Mouse (Mus musculus): Measurements from ENCODE around the gene Glud1.

Gene Glud1

DNA sequence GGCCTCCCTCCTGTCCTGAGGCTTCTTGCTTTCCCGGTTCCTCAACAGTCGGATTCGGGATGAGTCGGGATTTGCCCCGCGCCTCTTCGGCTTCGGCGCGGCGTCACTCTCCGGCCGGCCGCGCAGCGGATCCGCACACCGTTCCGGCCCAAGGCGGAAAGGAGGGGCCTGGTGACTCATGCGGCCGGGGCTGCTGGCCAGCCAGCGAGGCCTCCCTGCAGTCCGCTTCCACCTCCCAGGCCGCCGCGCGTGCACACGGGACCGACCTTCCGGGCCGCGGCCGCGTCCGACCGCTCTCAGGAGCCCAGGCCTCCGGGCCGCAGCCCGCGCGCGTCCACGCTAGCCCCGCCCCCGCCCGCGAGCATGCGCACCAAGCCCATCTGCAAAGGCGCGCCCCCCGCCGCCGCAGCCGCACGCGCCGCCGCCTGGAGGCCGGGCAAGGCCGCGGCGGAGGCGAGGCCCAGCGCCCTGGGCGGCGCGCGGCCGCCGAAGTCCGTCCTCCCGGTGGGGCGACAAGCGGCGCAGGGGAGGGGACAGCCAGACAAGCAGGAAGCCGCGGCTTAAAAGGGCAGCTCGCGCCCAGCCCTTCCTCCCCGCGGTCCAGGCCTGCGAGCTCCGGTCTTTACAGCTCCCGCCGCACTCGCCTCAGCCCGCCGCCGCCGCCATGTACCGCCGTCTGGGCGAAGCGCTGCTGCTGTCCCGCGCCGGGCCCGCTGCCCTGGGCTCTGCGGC lies at the start of gene Glud1, which contains the start of gene Shld2:
Gene Glud1, plus strand, starts transcription at position 494 of the 732 bp plus-strand sequence.
Gene Shld2, minus strand, starts transcription at position 260 of the 732 bp plus-strand sequence.
- DNase-seq: peak; percentile 97 to 99

DNA sequence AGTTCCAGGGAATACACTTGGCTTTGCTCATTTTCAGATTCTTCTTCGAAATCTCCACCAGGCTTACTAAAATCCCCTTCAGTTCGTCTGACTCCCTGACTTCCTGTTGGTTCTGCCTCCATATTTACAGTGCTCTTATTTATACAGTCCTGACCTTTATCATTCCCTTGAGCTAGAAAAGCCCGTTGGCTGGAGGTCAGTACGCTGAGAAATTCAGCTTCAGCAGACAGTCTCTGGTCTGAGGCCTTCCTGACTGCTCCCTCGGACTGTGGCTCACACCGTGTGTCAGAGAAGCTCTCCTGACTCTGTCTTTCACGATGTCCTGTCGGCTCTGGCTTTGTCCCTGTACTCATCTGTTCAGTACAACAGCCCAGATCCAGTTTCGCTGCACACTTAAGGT lies 42.5 kb upstream of the Glud1 start:
- DNase-seq: no peak

DNA sequence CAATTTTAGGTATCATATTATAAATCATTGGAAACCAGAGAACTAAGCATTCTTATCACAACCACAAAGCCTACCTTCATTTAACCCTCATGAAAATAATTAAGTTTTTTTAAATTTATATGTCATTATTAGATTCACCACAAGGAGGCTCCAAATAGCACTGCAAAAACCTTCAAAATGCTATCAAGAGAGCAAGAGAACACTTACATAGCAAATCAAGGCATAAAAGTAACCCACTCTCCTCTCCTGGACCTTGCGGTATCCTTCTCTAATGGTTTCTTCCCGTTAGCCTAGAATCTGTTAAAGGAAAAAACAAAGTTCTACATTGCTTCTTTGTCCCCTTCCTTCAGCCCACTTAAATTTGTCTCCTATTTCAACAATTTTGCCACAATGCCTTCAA lies 37.2 kb upstream of the Glud1 start:
- DNase-seq: no peak

DNA sequence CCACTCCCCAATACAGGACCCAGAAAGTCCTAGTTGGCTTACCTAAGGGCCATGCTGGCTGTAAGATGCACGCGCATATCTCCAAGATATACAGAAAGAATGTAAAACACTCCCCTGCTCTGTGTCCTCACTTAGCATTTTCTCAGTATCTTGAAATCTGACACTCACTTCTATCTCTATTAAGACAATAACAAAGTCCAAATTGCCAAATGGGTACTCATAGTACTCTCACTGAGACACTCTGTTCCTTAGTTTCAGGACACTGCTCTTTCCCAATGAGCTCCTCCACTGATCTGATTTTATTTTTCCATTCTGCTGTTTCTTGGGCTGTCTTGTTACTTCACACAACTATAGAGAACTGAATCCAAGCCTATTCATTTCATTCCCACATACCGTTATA lies 36.4 kb upstream of the Glud1 start:
- no peak for DNase-seq

DNA sequence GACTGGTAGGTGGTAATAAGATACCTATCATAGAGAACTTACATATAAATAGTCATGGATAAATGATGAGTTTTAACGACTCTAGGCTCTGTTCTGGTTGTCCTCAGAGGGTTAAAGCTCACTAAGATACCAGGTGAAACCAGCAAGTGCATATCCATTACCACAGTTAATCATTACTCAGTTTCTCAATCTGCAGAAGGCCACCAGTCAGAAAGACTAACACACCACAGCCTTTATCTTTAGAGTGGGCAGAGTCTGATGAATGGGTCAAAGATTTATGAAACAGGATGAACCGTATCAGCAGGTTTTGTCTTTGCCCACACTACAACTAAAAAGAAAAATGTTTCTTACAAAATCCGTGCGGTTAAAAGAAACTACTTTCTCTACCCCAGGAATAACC lies 35.3 kb upstream of the Glud1 start:
- no peak for DNase-seq

DNA sequence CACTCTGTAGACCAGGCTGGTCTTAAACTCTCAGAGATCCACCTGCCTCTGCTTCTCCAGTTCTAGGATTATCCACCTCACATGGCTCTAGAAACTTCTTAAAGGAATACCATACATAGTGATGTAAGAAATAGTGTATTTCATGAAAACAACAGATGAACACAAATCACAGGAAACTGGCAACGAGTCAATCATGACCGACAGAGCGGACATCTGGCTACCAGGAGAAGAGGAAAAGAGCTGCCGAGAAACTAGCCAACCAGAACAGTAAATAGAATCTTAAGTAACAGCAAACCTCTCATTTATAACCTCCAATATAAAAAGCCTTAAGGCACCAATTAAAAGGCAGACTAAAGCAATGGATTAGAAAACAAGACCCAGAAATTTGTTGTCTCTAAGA lies 30.8 kb upstream of the Glud1 start:
- DNase-seq: peak in 1 of 2 experiments; percentile 39

DNA sequence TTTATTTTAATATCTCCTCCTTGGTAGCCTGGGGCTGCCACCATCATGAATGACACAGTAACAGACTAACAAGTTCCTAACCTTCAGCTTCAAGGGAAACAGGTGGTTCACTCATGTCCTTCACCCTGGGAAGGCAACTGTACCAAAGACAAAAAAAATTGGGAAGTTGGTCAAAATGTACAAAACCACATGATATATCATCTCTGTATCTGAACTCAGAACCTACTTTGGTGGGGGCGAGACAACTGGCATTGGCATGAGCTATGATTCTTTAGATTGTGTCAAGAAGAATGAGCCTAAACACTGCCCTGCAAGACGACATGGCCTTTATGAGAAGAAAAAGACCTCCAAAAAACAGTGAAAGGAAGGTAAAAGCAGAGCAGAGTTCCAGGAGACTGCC lies 29.7 kb upstream of the Glud1 start:
- no peak for DNase-seq

DNA sequence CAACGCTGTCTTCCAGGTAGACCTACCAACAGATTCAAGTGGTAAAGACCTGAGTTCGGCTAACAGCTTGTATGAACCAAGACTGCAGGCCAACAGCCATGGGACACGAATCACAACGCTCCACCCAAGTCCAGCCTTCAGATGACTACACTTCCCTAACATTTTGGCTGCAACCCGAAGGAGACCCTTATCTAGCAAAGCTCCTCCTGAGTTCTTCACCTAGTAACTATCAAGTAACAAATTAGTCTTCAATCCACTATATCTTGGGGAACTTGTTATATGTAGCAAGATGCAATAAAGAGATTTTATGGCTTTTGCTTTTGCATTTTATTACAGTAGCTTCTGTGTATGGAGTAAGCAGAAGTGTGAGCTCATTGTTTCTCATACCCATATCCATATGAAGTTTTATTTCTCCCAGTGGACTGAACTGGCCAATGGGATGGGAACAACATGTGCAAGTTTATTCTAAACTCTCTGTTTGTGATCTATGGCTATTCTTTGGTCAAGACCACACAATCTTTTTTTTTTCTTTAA lies 28.7 kb upstream of the Glud1 start:
- no peak for DNase-seq

DNA sequence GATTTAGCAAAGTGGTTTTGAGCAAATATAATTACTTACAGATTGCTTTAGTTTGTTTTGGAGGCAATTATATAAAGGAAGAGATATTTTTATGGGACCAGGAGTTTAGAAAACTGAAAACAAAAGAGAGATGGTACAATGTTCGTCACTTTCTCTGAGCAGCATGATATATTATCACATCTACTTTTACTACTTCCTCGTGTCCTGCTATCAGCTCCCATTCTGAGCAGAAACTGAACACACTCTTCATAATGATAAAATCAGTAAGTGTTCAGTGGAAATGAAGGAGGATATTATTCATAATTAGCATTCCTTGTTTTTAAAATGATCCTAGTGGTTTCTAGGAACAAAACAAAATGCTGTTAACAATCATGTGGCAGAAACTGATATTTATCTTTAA lies 22.1 kb upstream of the Glud1 start:
- no peak for DNase-seq

DNA sequence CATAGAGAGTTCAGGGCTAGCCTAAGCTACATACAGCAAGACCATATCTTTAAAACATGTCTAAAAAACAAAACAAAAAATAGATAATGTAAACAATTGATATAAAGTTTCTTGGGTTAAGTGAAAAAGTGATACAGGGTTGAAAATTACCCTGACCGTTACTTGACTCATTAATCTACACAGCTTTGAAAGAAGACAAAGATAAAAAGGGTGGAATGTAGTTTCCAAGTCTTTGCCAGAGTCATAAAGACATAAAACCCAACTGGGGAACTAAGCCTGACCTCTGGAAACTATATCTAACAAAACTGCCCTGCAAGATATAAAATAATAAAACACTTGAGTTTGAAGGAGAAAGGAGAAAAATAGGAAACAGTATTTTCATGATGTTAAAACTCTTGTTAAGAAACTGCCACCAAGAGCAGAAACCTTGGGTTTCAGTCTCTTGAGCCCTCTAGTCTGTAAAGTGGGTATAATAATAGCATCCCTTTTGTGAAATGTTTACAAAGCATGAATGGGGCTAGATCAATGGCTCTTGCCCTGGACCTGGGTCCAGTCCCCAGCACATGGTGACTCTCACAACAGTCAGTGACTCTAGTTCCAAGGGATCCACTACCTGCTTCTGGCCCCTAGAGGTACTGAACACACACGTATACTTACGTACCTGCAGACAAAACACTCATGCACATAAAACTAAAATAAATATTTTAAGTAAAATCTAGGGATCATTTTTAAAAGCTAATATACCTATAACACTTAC lies 21.1 kb upstream of the Glud1 start:
- DNase-seq: no peak

DNA sequence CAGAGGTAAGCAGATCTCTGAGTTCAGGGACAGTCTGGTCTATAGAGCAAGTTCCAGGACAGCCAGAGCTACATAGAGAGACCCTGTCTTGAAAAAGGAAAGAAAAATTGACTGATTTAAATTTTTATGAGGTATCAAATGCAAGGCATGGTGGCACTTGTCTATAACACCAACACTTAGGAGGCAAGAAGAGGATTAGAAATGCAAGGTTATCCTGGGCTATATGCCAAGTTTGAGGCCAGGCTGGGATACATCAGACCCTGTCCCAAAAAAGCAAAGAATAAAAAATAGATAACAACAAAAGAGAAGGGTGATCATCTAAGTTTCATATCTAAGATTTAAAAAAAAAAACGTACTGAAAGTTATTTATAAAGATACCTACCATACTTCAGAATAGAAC lies 20.3 kb upstream of the Glud1 start:
- no peak for DNase-seq

DNA sequence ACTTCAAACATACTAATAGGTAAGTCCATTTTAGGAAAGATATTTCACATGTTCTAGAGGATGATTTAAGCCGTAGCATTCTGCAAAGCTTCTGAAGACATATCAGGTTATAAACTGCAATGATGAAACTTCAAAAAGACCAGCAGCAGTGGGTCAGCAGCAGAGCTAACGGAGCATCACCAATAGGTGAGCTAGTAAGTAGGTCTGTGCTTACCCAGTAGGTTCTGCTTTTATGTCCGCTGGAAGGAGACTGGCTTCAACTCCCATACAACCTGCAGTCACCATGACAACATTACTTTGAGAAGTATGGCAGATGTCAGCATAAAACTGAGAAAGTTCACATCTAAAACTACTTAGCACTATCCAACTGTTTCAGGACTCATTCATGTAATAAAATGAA lies 16.9 kb upstream of the Glud1 start:
- peak in 1 of 2 experiments; percentile 60 for DNase-seq

DNA sequence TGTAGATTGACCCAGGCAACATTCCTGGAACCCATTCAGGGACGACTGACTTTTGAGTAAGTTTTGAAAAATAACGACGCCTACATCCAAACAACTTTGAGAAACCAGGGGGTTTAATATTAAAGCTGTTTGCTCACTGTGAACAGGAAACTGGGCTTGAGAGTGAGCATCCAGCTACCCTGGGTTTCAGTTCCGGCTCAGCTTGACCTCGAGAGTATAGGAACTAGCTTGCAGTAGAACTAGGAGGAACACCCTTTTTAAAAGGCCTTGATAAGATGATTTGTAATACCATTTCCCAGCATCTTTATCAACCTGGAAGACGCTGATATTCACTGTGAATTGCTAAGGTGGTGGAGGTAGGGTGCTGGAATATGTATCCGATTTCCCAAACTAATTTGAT lies 14.2 kb upstream of the Glud1 start:
- no peak for DNase-seq

DNA sequence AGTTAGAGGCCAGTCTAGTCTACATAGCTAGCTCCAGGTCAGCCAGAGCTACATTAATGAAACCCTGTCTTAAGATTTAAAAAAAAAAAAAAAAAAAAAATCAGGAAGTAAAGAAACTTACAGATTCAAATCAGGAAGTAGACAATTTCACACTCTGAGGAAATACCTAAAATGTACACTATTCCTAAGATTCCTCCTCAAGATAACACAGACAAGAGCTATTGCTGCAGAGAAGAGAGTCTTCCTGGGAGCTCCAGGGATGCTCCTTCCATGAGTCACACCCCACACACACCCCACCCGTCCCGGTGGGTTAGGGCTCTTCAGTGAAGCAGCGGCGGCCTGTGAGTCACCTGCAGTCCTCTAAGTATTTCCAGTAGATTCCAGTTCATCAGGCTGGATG lies 13.5 kb upstream of the Glud1 start:
- DNase-seq: no peak

DNA sequence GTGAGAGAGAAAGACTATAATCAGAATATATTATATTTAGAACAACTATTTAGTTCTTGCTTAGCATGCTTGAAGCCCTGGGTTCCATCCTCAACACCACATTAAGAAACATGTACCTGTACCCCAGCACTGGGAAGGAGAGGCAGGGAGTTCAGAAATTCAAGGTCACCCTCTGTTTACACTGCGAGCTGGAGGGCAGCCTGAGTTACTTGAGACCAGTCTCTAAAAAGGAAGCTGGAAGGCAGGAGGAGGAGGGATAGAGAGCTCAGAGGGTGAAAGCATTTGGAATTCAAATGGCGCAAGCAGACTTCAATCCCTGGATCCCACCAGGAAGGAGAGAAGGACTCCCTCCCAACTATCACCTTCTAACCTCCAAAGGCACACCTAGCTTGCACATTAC lies 12.9 kb upstream of the Glud1 start:
- peak; percentile 40 to 57 for DNase-seq

DNA sequence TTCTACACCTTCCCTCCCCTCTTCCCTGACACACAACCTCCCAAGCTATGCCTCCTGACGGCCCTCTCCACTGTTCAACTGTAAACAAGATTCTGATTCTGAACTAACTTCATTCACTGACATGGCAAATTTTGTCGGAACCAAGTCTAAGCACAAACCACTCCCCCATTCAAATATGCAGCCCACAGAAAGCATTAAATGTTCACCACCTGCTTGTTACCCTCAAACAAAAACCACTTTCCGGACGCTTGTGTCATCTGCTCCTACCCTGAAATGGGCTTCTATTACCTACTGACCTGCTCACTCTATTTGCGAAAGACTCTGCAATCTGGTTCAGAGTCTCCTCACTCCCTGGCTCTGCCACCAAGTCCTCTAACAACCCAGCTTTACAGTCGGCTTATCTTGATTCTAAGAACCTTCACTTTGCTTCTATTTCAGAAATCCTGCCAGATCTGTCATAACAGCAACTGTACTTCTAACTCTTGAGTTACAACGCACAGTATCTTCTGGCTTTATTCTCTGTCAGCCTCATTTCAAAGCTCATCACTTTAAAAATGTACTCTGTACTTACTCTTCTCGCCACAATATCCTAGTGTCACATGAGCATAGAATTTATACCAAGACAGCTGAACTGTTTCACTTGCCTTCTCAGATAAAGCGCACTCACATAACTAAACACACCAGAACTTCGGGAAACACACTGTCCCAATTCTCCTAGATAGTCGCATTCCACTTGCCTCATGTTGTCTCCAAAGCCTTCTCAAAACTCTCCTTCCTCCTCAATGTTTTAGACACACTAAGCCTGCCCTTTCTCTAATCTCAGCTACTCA lies 11.4 kb upstream of the Glud1 start:
- DNase-seq: no peak

DNA sequence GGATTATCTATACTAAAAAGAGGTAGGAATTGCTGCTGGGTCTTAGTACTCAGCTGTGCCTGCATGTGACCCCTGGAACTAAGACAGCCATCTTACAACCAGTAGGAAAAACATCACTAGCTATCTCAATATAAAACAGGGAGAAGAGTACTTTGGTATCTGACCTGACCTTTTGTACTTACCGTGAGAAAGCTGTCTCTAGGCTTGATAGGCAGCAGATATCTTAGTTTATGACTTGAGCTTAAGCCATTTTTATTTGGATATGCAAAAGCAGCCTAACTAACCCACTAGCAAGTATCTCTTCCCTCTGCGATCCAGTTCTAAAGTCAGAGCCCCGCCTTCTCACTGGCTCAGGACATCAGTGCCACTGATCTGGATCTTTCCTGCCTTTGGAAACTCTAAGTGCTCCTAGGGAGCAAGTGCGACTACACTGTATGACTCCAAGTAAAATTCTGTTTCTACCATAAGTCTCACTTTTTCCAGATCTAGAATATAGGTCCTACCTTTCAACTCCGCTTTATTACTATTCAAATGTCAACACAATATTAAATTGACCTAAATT lies 7.8 kb upstream of the Glud1 start:
- peak in 1 of 2 experiments; percentile 51 for DNase-seq

DNA sequence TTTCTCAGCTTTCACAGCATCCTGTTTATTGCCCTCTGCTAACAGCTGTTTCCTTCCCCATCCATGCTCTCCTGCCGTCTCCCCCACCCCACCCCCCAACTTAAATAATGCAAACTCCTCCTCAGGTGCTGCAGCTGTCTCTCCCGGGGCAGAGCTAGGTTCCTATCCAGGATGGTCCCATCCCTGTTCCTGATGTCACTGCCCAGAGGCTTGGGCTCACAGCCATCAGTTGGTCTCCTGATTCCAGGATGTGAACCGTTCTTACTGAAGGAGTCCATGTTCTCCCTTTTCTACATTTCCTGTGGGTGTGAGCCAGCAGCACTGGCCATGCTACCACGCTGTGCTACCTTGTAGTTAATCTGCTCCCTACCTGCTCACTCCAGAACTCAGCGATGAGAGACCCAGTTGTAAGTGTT lies 7.3 kb upstream of the Glud1 start:
- DNase-seq: peak; percentile 33 to 55

DNA sequence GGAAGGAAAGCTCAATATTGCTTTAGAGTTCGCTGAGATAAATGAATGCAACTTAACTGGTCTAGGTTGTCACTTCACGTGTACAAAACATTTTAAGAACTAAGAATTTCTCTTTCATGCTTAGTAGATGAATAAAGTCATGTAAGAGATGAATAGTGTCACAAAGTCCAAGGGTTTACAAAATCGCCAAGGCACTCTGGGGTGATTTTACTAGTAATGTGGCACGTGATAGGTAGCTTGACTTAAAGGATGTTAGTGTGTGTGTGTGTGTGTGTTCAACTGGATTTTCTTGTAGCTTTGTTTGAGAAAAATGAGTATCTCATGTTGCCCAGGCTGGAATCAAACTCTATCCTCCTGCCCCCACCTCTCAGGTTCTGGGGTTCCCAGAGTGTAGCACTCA lies 1.3 kb upstream of the Glud1 start:
- DNase-seq: no peak

DNA sequence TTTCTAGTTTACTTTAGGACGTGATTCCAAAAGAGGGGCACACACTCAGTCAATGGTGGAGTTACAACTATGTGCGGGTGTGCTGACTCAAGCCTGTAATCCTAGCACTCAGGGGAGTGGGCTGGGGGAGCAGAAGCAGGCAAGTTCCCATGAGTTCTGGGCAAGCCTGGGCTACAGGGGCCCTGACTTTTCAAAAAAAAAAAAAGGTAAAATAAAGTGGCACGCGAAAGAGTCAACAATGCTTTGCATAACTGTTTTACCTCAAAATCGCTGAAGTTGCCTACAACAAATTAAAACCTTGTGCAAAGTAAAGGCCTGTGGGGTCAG lies 657 bp upstream of the Glud1 start:
- DNase-seq: no peak

DNA sequence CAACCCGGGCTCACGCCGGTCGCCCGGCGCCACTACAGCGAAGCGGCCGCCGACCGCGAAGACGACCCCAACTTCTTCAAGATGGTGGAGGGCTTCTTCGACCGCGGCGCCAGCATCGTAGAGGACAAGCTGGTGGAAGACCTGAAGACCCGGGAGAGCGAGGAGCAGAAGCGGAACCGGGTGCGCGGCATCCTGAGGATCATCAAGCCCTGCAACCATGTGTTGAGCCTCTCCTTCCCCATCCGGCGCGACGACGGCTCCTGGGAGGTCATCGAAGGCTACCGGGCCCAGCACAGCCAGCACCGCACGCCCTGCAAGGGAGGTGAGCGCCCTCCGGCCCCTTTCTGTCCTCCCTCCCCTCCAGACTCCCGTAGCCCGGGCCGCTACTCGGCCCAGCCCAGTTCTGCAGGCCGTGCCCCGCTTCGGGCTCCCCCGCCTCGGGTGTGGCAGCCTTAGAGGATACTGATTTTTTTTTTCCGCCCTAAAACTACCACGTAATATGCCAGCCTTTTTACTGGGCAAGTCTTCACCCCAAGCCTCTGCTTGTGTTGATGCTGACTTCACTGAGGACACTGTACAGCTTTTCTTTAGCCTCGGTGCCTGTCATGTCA lies 599 bp downstream of the Glud1 start:
- DNase-seq: peak; percentile 50 to 76

DNA sequence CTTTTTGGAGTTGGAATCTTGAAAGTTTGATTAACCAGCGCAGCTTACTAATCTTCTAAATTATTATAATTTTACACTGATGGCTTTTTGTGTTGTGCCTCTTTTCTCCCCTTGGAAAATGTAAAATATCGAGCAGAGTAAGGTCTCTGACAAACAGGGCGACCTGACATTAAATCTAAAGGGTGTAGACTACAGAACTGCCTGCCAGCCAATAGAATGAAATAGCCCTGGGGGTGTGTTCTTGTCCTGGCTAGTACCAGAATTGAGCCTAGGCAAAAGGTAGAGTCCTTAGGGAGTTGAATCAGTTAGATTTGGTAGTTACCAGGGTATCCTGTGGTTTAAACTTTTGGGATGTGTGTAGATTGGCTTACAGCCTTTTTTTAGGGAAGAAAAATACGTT lies 1.2 kb downstream of the Glud1 start:
- DNase-seq: peak; percentile 53 to 79
